Mouse (Mus musculus) heart, postnatal 0 days (tissue): ENCODE measurements around the gene Mup2. TPM values are rescaled to one million over a fixed set of nuclear protein-coding genes. Genes with fewer than 3 reads are reported as not detected.
"Not testable (repeated sequence)": the region's sequence is repeated elsewhere in the genome, so short reads cannot be mapped to it uniquely, and the experiment has no call there.

Experiments used
- ATAC-seq: fragments of 200-750 bp; cut with Nextera tagmentation; 2 replicates; pipeline ENCODE4 v1.8.0; 2017; ENCODE audit warnings: low read depth, moderate number of reproducible peaks, moderate library complexity; ENCODE audit not compliant: insufficient read depth
- DNase-seq: peaks from one replicate; pipeline ENCODE4 v3.0.0-alpha.2; 2016; ENCODE audit warnings: low spot score
- H3K27ac ChIP-seq: fragments of 300-500 bp; sonication (generic); 2 replicates; pipeline ENCODE4 v1.5.1; 2014; ENCODE audit warnings: low read depth, mild to moderate bottlenecking
- H3K27me3 ChIP-seq: fragments of 300-500 bp; sonication (generic); 2 replicates; pipeline ENCODE4 v1.6.1; 2014; ENCODE audit warnings: low read length, mixed read lengths; ENCODE audit not compliant: control insufficient read depth, insufficient read depth
- H3K36me3 ChIP-seq: fragments of 300-500 bp; sonication (generic); replicated peaks from 2 replicates; pipeline ENCODE4 v1.6.1; 2014; ENCODE audit warnings: low read length, mixed read lengths; ENCODE audit not compliant: control insufficient read depth, insufficient read depth
- H3K4me1 ChIP-seq: fragments of 300-500 bp; sonication (generic); 2 replicates; pipeline ENCODE4 v1.6.1; 2014; ENCODE audit warnings: antibody characterized with exemption; ENCODE audit not compliant: control insufficient read depth, insufficient read depth
- H3K4me2 ChIP-seq: fragments of 300-500 bp; sonication (generic); 2 replicates; pipeline ENCODE4 v1.6.1; 2014; ENCODE audit warnings: low read depth, mild to moderate bottlenecking, low read length, moderate library complexity
- H3K4me3 ChIP-seq: fragments of 300-500 bp; sonication (generic); 2 replicates; pipeline ENCODE4 v1.5.1; 2014; ENCODE audit warnings: low read depth, low read length
- H3K9ac ChIP-seq: fragments of 300-500 bp; sonication (generic); replicated peaks from 2 replicates; pipeline ENCODE4 v1.6.1; 2014; ENCODE audit warnings: low read depth, low read length, mixed read lengths
- H3K9me3 ChIP-seq: fragments of 300-500 bp; sonication (generic); replicated peaks from 2 replicates; pipeline ENCODE4 v1.6.1; 2016; ENCODE audit warnings: low read length; ENCODE audit not compliant: control insufficient read depth
- polyA plus RNA-seq: library from polyadenylated mRNA; unstranded; fragments of >200 nt; fragmentation: Nextera tagmentation; extraction: Ambion mirVana; gene quantifications from 2 replicates; pipeline ENCODE4 v1.2.1, GENCODE M21; 2015
- total RNA-seq: library from RNA; depleted of rRNA; stranded (reverse); fragments of >200 nt; gene quantifications from 2 replicates; pipeline ENCODE4 v1.2.3, GENCODE M21; 2014; ENCODE audit warnings: low replicate concordance; rRNA removed

Mup2 gene
- total RNA-seq, result not detected in 2 replicates
- polyA plus RNA-seq, result not detected in 2 replicates

DNA sequence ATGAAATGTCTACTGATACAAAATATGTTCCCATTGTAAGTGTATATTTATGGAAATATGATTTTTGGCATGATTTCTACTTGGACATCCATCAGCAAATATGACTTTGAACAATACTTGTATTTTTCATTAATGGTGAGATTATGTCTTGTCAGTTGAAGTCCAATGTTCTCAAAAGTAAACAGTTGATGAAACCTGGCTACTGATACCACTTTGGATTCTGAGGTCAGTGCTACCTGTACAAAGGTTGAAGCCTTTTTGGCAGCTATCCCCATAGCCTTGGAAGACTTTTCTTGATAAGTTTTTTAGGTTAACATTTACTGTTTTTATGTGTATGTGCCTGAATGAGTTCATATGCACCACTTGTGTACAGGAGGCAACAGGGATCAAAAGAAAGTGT is at the start of gene Mup2:
Gene Mup2 (minus strand): TSS at position 101 of the 400 bp plus-strand sequence.
- not testable (repeated sequence) for H3K4me2 ChIP-seq, DNase-seq, H3K27me3 ChIP-seq, H3K9me3 ChIP-seq, H3K36me3 ChIP-seq, H3K27ac ChIP-seq, ATAC-seq, H3K4me3 ChIP-seq, H3K9ac ChIP-seq, H3K4me1 ChIP-seq

Other genes with a start within 250 kb of the Mup2 start
- 0.35 and 2.5 TPM in 2 replicates for gene Slc46a2, start 239.2 kb downstream of the Mup2 start, total RNA-seq
- gene Slc46a2, start 239.2 kb downstream of the Mup2 start, polyA plus RNA-seq, result 0.10 and 0.14 TPM in 2 replicates
- not detected in 2 replicates for gene Mup4, start 193.6 kb downstream of the Mup2 start, total RNA-seq
- not detected in 2 replicates for gene Mup4, start 193.6 kb downstream of the Mup2 start, polyA plus RNA-seq
- not detected in 2 replicates for gene Mup6, start 190.0 kb downstream of the Mup2 start, total RNA-seq
- not detected in 2 replicates for gene Mup6, start 190.0 kb downstream of the Mup2 start, polyA plus RNA-seq
- not detected in 2 replicates for gene Mup7, start 83.8 kb downstream of the Mup2 start, total RNA-seq
- gene Mup7, start 83.8 kb downstream of the Mup2 start, polyA plus RNA-seq, result not detected in 2 replicates
- gene Mup8, start 68.3 kb upstream of the Mup2 start, total RNA-seq, result not detected in 2 replicates
- gene Mup8, start 68.3 kb upstream of the Mup2 start, polyA plus RNA-seq, result not detected in 2 replicates